Mouse (Mus musculus): ENCODE measurements at regions not wholly inside any gene's neighbourhood (a gene's known extent, or its start where the extent isn't known, plus 50 kb on each side); places are given as distances from the start of the nearest gene placed in this dataset.

DNA sequence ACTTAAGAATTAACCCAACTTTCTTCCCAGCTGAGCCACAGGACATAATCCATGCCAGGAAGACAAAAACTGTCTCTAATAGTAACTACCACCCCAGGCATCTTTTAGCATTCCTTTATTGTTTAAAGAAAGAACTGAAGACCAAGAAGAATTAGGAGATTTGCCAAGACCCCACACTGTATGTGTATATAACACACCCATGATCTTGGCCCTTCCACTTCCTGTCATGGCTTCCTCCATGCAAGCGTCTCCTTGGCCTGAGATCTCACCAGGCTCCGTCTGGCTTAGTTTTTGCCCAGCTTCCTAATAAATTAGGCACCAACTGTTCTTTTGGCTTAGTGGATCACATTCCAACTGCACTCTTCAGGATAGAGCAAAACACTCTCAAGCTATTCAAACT, 215.9 kb upstream of the Tenm4 start:
- Histone ChIP-seq H3K27me3 (ENCODE audit: control insufficient read depth, insufficient read depth, low read length) (no peaks in the 10 kb centered on the region), H3K4me1 (ENCODE audit: control insufficient read depth, insufficient read depth, low read length) (no peaks in the 10 kb centered on the region), H3K36me3 (ENCODE audit: control insufficient read depth, insufficient read depth, low read length) (no peaks in the 10 kb centered on the region), H3K4me3 (no peak overlapping the region), H3K79me2 (replicated peaks; ENCODE audit: control insufficient read depth, insufficient read depth, low read length) (no peaks in the 10 kb centered on the region), H3K27ac (no peak overlapping the region), H3K9ac (ENCODE audit: low read depth, low read length) (no peak overlapping the region)
- intact Hi-C loops (cut with DNase I) = no loop called here
- WGBS = 48% methylated on average over 2 of the region's 2 CpGs
- TF ChIP-seq CTCF (IDR thresholded peaks at IDR 0.05) = no peak
- TF ChIP-seq EP300 (IDR thresholded peaks at IDR 0.05; ENCODE audit: insufficient read depth, low read depth, low read length) = no peak
- no peak for TF ChIP-seq POLR2A (IDR thresholded peaks at IDR 0.05; ENCODE audit: insufficient read depth, low read depth, low read length)
- no peak for DNase-seq

DNA sequence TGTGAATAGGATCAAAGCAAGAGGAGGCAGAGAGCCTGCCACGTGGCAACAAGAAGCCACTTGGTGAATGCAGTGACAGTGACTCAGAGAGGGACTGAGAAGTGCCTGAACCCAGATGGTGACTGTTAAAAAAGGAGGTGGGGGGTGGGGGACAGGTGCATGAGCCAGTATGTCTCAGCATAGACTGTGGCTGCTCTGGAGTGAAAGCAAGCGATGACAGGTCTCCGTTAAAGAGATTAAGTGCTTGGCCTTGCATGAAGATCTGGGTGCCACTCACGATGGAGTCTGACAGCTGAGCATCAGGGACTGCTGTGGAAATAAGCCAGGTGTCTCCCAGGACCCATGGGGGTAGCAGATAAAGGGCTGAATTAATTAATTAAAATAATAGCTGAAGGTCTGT, 212.0 kb upstream of the Tenm4 start:
- no peaks in the 10 kb centered on the region for H3K79me2 ChIP-seq (replicated peaks; ENCODE audit: control insufficient read depth, insufficient read depth, low read length)
- no peaks in the 10 kb centered on the region for H3K4me1 ChIP-seq (ENCODE audit: control insufficient read depth, insufficient read depth, low read length)
- DNase-seq = no peak
- intact Hi-C loops (cut with DNase I) = no loop called here
- no peak overlapping the region for H3K4me3 ChIP-seq
- whole genome bisulfite sequencing = 54% methylated on average over 4 of the region's 4 CpGs
- H3K9ac ChIP-seq (ENCODE audit: low read depth, low read length) = no peak overlapping the region
- no peak overlapping the region for H3K27ac ChIP-seq
- no peaks in the 10 kb centered on the region for H3K27me3 ChIP-seq (ENCODE audit: control insufficient read depth, insufficient read depth, low read length)
- H3K36me3 ChIP-seq (ENCODE audit: control insufficient read depth, insufficient read depth, low read length) = no peaks in the 10 kb centered on the region
- TF ChIP-seq POLR2A (IDR thresholded peaks at IDR 0.05; ENCODE audit: insufficient read depth, low read depth, low read length) (no peak), EP300 (IDR thresholded peaks at IDR 0.05; ENCODE audit: insufficient read depth, low read depth, low read length) (no peak), CTCF (IDR thresholded peaks at IDR 0.05) (no peak)

DNA sequence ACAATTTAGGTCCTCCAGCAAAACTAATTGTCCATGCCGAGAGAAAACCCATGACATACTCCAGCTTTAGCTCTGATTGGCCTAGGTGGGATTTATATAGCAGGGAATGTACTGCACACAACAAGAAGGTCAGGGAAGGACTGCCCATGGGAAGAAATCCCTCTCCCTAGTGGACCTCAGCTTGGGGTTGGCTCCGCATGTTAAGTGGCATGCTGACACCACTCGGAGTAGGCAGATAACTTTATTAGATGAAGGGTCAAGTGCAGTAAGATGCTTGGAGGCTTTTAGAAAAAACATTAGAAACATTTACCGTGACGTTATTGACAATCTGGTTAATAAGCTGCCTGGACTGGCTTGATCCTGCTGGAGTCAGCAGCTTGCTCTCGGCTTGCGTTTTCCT, 199.2 kb upstream of the Tenm4 start:
- Histone ChIP-seq H3K27ac (no peak overlapping the region), H3K79me2 (replicated peaks; ENCODE audit: control insufficient read depth, insufficient read depth, low read length) (no peaks in the 10 kb centered on the region), H3K4me3 (no peak overlapping the region), H3K36me3 (ENCODE audit: control insufficient read depth, insufficient read depth, low read length) (no peaks in the 10 kb centered on the region), H3K4me1 (ENCODE audit: control insufficient read depth, insufficient read depth, low read length) (no peaks in the 10 kb centered on the region), H3K9ac (ENCODE audit: low read depth, low read length) (no peak overlapping the region), H3K27me3 (ENCODE audit: control insufficient read depth, insufficient read depth, low read length) (no peaks in the 10 kb centered on the region)
- TF ChIP-seq POLR2A (IDR thresholded peaks at IDR 0.05; ENCODE audit: insufficient read depth, low read depth, low read length) = no peak
- TF ChIP-seq EP300 (IDR thresholded peaks at IDR 0.05; ENCODE audit: insufficient read depth, low read depth, low read length) = no peak
- no peak for TF ChIP-seq CTCF (IDR thresholded peaks at IDR 0.05)
- no peak for DNase-seq
- WGBS = 79% methylated on average over 7 of the region's 7 CpGs
- intact Hi-C loops (cut with DNase I) = no loop called here

DNA sequence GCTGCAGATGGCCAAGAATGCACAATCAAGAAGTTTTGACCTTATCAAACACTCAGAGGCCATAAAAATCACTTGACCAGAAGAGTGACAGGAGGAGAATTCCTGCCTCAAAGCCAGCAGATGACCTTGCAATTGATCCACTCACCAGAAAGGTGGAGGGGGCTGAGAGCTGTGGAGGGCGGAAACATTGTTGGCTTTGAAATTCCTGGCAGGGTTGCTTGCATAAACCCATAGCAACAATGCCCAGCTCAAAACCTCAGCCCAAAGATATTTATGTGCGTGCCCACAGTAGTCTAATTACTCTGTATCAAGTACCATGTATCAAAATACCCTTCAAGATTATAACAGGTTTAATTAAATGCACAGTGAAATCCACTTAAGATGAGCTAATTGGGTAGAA, 197.0 kb upstream of the Tenm4 start:
- Histone ChIP-seq H3K9ac (ENCODE audit: low read depth, low read length) (no peak overlapping the region), H3K4me1 (ENCODE audit: control insufficient read depth, insufficient read depth, low read length) (no peaks in the 10 kb centered on the region), H3K4me3 (no peak overlapping the region), H3K27ac (no peak overlapping the region), H3K36me3 (ENCODE audit: control insufficient read depth, insufficient read depth, low read length) (no peaks in the 10 kb centered on the region), H3K79me2 (replicated peaks; ENCODE audit: control insufficient read depth, insufficient read depth, low read length) (no peaks in the 10 kb centered on the region), H3K27me3 (ENCODE audit: control insufficient read depth, insufficient read depth, low read length) (no peaks in the 10 kb centered on the region)
- TF ChIP-seq EP300 (IDR thresholded peaks at IDR 0.05; ENCODE audit: insufficient read depth, low read depth, low read length) = no peak
- TF ChIP-seq POLR2A (IDR thresholded peaks at IDR 0.05; ENCODE audit: insufficient read depth, low read depth, low read length) = no peak
- no peak for TF ChIP-seq CTCF (IDR thresholded peaks at IDR 0.05)
- DNase-seq = no peak
- WGBS = 50% methylated on average over 2 of the region's 2 CpGs
- intact Hi-C loops (cut with DNase I) = no loop called here

DNA sequence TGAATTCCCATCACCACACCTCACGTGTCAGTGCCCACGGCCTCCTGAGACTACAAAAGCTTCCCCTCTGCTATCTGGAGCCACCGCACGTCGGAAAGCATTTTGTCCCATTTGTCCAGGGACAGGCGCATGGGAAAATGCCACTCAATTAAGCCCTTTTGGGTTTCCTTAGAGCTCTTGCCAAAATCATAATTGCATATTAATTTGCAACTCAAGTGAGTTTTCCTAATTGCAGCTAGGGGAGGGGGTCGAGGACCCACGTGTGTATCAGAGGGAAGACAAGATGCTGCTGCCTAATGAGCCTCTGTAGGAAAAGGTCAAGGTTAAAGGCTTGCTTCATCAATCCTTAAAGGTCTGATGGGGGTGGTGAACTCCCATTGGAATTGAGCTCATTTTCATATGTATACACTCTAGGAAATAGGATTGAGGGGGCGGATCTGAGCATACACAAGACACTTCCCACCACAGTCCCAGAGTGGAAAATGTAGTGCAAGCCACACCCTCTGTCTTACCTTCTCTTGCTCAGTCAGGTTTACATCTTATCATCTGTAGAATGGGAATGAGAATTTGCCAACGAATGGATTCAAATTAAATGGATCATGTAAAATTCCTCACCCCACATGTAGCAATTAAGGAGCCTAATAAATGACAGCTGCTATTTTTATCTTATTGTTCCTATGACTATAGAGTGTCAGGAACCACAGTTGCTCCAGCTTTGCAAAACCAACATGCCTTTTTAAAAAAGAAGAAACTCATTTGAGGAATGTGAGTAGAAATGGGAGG, 179.6 kb upstream of the Tenm4 start:
- H3K27ac ChIP-seq = no peak overlapping the region
- no peak overlapping the region for H3K4me3 ChIP-seq
- no peaks in the 10 kb centered on the region for H3K27me3 ChIP-seq (ENCODE audit: control insufficient read depth, insufficient read depth, low read length)
- H3K4me1 ChIP-seq (ENCODE audit: control insufficient read depth, insufficient read depth, low read length) = no peaks in the 10 kb centered on the region
- H3K36me3 ChIP-seq (ENCODE audit: control insufficient read depth, insufficient read depth, low read length) = no peaks in the 10 kb centered on the region
- 69% methylated on average over 10 of the region's 10 CpGs for WGBS
- TF ChIP-seq EP300 (IDR thresholded peaks at IDR 0.05; ENCODE audit: insufficient read depth, low read depth, low read length) (no peak), CTCF (IDR thresholded peaks at IDR 0.05) (no peak), POLR2A (IDR thresholded peaks at IDR 0.05; ENCODE audit: insufficient read depth, low read depth, low read length) (no peak)
- intact Hi-C loops (cut with DNase I) = no loop called here
- no peaks in the 10 kb centered on the region for H3K79me2 ChIP-seq (replicated peaks; ENCODE audit: control insufficient read depth, insufficient read depth, low read length)
- H3K9ac ChIP-seq (ENCODE audit: low read depth, low read length) = no peak overlapping the region
- no peak for DNase-seq

DNA sequence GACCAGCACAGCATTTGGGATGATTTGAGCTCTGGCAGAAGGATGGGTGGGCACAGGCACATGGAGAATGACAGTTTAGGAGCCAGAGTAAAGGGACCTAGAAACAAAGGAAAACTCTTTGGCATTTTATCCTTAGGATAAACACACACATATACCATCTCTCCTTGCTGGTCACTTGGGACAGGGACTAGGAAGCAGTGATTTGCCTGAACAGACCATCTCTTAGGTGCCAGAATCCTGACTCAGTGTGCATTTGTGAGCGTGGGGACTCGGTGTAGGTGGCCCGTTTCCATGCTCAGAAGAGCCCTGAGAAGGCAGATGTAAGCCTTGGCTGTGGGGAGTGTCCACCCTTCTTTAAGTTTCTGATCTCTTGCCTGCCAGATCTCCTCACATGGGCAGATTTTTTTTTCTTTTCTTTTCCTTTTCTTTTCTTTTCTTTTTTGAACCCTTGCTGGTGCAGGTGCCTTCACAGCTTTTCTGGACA, 179.0 kb upstream of the Tenm4 start:
- TF ChIP-seq CTCF (IDR thresholded peaks at IDR 0.05) (no peak), POLR2A (IDR thresholded peaks at IDR 0.05; ENCODE audit: insufficient read depth, low read depth, low read length) (no peak), EP300 (IDR thresholded peaks at IDR 0.05; ENCODE audit: insufficient read depth, low read depth, low read length) (no peak)
- Histone ChIP-seq H3K79me2 (replicated peaks; ENCODE audit: control insufficient read depth, insufficient read depth, low read length) (no peaks in the 10 kb centered on the region), H3K27me3 (ENCODE audit: control insufficient read depth, insufficient read depth, low read length) (no peaks in the 10 kb centered on the region), H3K4me3 (no peak overlapping the region), H3K36me3 (ENCODE audit: control insufficient read depth, insufficient read depth, low read length) (no peaks in the 10 kb centered on the region), H3K4me1 (ENCODE audit: control insufficient read depth, insufficient read depth, low read length) (no peaks in the 10 kb centered on the region), H3K9ac (ENCODE audit: low read depth, low read length) (no peak overlapping the region), H3K27ac (no peak overlapping the region)
- no peak for DNase-seq
- 77% methylated on average over 3 of the region's 3 CpGs for WGBS
- intact Hi-C loops (cut with DNase I) = no loop called here
